Mouse (Mus musculus) stomach, embryonic 14.5 days (tissue): ENCODE measurements around the gene Rhof. TPM values are rescaled to one million over a fixed set of nuclear protein-coding genes. Genes with fewer than 3 reads are reported as not detected.

ENCODE experiments used
- ATAC-seq: fragments of 200-750 bp; cut with Nextera tagmentation; 2 replicates; pipeline ENCODE4 v1.8.0; 2017; ENCODE audit warnings: low read depth, moderate TSS enrichment; ENCODE audit not compliant: insufficient number of reproducible peaks, insufficient read depth, low FRiP score
- H3K27ac ChIP-seq: fragments of 300-500 bp; sonication (generic); 2 replicates; pipeline ENCODE4 v1.5.1; 2014; ENCODE audit warnings: mild to moderate bottlenecking, low read length, moderate library complexity, mixed read lengths
- H3K27me3 ChIP-seq: fragments of 300-500 bp; sonication (generic); 2 replicates; pipeline ENCODE4 v1.6.1; 2014; ENCODE audit warnings: low read length, control low read depth, mixed read lengths; ENCODE audit not compliant: control insufficient read depth, insufficient read depth
- H3K36me3 ChIP-seq: fragments of 300-500 bp; sonication (generic); 2 replicates; pipeline ENCODE4 v1.6.1; 2014; ENCODE audit warnings: mild to moderate bottlenecking, control low read depth, low read length, moderate library complexity, mixed read lengths; ENCODE audit not compliant: control insufficient read depth, insufficient read depth
- H3K4me1 ChIP-seq: fragments of 300-500 bp; sonication (generic); 2 replicates; pipeline ENCODE4 v1.6.1; 2014; ENCODE audit warnings: low read length, control low read depth, mixed read lengths; ENCODE audit not compliant: control insufficient read depth, insufficient read depth
- H3K4me2 ChIP-seq: fragments of 300-500 bp; sonication (generic); replicated peaks from 2 replicates; pipeline ENCODE4 v1.6.1; 2014; ENCODE audit warnings: low read depth, low read length, control low read depth
- H3K4me3 ChIP-seq: fragments of 300-500 bp; sonication (generic); 2 replicates; pipeline ENCODE4 v1.5.1; 2014; ENCODE audit warnings: low read depth, low read length, control low read depth
- H3K9ac ChIP-seq: fragments of 300-500 bp; sonication (generic); replicated peaks from 2 replicates; pipeline ENCODE4 v1.6.1; 2014; ENCODE audit warnings: low read depth, mild to moderate bottlenecking, control low read depth, low read length, moderate library complexity, mixed read lengths
- H3K9me3 ChIP-seq: fragments of 300-500 bp; sonication (generic); 2 replicates; pipeline ENCODE4 v1.6.1; 2016; ENCODE audit warnings: low read depth, low read length, control low read depth; ENCODE audit not compliant: control insufficient read depth
- WGBS: fragments of 180-500 bp; shearing (Covaris S2); extraction: QIAGEN DNeasy Blood & Tissue Kit; methylation state at CpG from one replicate; pipeline ENCODE4 v1.1.7; 2014; 5-methylcytosine and 5-hydroxymethylcytosine counted together
- polyA plus RNA-seq: library from polyadenylated mRNA; unstranded; fragments of >200 nt; fragmentation: Nextera tagmentation; extraction: Ambion mirVana; gene quantifications from 2 replicates; pipeline ENCODE4 v1.2.1, GENCODE M21; 2014

Gene Rhof
- polyA plus RNA-seq, 1 experiment from 2014 or later, result 2.0 TPM

- Histone ChIP-seq H3K9ac (no peak overlapping the region), H3K27ac (no peak overlapping the region), H3K27me3 (no peaks in the 10 kb centered on the region), H3K4me1 (no peaks in the 10 kb centered on the region), H3K4me3 (no peak overlapping the region), H3K4me2 (no peak overlapping the region), H3K36me3 (no peaks in the 10 kb centered on the region), H3K9me3 (no peaks in the 10 kb centered on the region)
- no peak for ATAC-seq
- WGBS, result 16% methylated on average over 10 of the region's 10 CpGs
Observed at GRCm38 (mm10) chr5:123117257-123117656, 15.2 kb downstream of the Rhof start.

GRCm38 (mm10) chr5:123116080-123116479, 16.4 kb downstream of the Rhof start:
- no peak overlapping the region for H3K4me2 ChIP-seq
- 49% methylated on average over 8 of the region's 8 CpGs for WGBS
- H3K4me1 ChIP-seq, result no peaks in the 10 kb centered on the region
- H3K27me3 ChIP-seq, result no peaks in the 10 kb centered on the region
- no peak overlapping the region for H3K27ac ChIP-seq
- no peaks in the 10 kb centered on the region for H3K9me3 ChIP-seq
- no peak overlapping the region for H3K4me3 ChIP-seq
- no peaks in the 10 kb centered on the region for H3K36me3 ChIP-seq
- no peak for ATAC-seq
- H3K9ac ChIP-seq, result no peak overlapping the region

- H3K4me2 ChIP-seq, result no peak overlapping the region
- no peak overlapping the region for H3K9ac ChIP-seq
- 0 out of 2 replicates have a peak, but pooled peaks have one; percentile 35 for ATAC-seq
- no peaks in the 10 kb centered on the region for H3K36me3 ChIP-seq
- H3K27ac ChIP-seq, result no peak overlapping the region
- no peaks in the 10 kb centered on the region for H3K9me3 ChIP-seq
- no peak overlapping the region for H3K4me3 ChIP-seq
- WGBS, result 29% methylated on average over 7 of the region's 7 CpGs
- H3K4me1 ChIP-seq, result 0 out of 2 replicates have a peak, but pooled peaks cover under 1% of the 10 kb centered on the region
- H3K27me3 ChIP-seq, result no peaks in the 10 kb centered on the region
Observed at GRCm38 (mm10) chr5:123114924-123115323, 17.6 kb downstream of the Rhof start.

GRCm38 (mm10) chr5:123114109-123114508, 18.4 kb downstream of the Rhof start:
- no peaks in the 10 kb centered on the region for H3K9me3 ChIP-seq
- no peaks in the 10 kb centered on the region for H3K36me3 ChIP-seq
- no peak overlapping the region for H3K4me2 ChIP-seq
- H3K27me3 ChIP-seq, result no peaks in the 10 kb centered on the region
- ATAC-seq, result no peak
- H3K4me3 ChIP-seq, result no peak overlapping the region
- H3K4me1 ChIP-seq, result 0 out of 2 replicates have a peak, but pooled peaks cover 3% of the 10 kb centered on the region
- WGBS, result 55% methylated on average over 11 of the region's 11 CpGs
- no peak overlapping the region for H3K9ac ChIP-seq
- H3K27ac ChIP-seq, result no peak overlapping the region

GRCm38 (mm10) chr5:123110296-123110721, 22.2 kb downstream of the Rhof start:
- H3K9ac ChIP-seq, result no peak overlapping the region
- 0 out of 2 replicates have a peak, but pooled peaks cover 3% of the 10 kb centered on the region for H3K4me1 ChIP-seq
- H3K27me3 ChIP-seq, result no peaks in the 10 kb centered on the region
- H3K4me3 ChIP-seq, result no peak overlapping the region
- WGBS, result 73% methylated on average over 13 of the region's 13 CpGs
- no peak for ATAC-seq
- no peak overlapping the region for H3K4me2 ChIP-seq
- H3K9me3 ChIP-seq, result no peaks in the 10 kb centered on the region
- no peak overlapping the region for H3K27ac ChIP-seq
- no peaks in the 10 kb centered on the region for H3K36me3 ChIP-seq

- H3K4me1 ChIP-seq, result 0 out of 2 replicates have a peak, but pooled peaks cover 3% of the 10 kb centered on the region
- H3K9ac ChIP-seq, result no peak overlapping the region
- H3K9me3 ChIP-seq, result no peaks in the 10 kb centered on the region
- H3K4me3 ChIP-seq, result no peak overlapping the region
- 31% methylated on average over 13 of the region's 13 CpGs for WGBS
- no peaks in the 10 kb centered on the region for H3K27me3 ChIP-seq
- H3K27ac ChIP-seq, result no peak overlapping the region
- no peak overlapping the region for H3K4me2 ChIP-seq
- no peaks in the 10 kb centered on the region for H3K36me3 ChIP-seq
- ATAC-seq, result no peak
Observed at GRCm38 (mm10) chr5:123109452-123110203, 22.9 kb downstream of the Rhof start.

- WGBS, result 80% methylated on average over 6 of the region's 6 CpGs
- Histone ChIP-seq H3K36me3 (0 out of 2 replicates have a peak, but pooled peaks cover 4% of the 10 kb centered on the region), H3K4me3 (no peak overlapping the region), H3K9ac (no peak overlapping the region), H3K27ac (no peak overlapping the region), H3K9me3 (no peaks in the 10 kb centered on the region), H3K4me2 (no peak overlapping the region), H3K4me1 (0 out of 2 replicates have a peak, but pooled peaks cover 1% of the 10 kb centered on the region), H3K27me3 (no peaks in the 10 kb centered on the region)
- no peak for ATAC-seq
Observed at GRCm38 (mm10) chr5:123104769-123105168, 27.7 kb downstream of the Rhof start.

- H3K4me3 ChIP-seq, result no peak overlapping the region
- no peak overlapping the region for H3K9ac ChIP-seq
- H3K27ac ChIP-seq, result no peak overlapping the region
- ATAC-seq, result no peak
- H3K9me3 ChIP-seq, result no peaks in the 10 kb centered on the region
- no peaks in the 10 kb centered on the region for H3K4me1 ChIP-seq
- WGBS, result 43% methylated on average over 8 of the region's 8 CpGs
- 0 out of 2 replicates have a peak, but pooled peaks cover 4% of the 10 kb centered on the region for H3K36me3 ChIP-seq
- no peak overlapping the region for H3K4me2 ChIP-seq
- H3K27me3 ChIP-seq, result no peaks in the 10 kb centered on the region
Observed at GRCm38 (mm10) chr5:123103556-123103955, 28.9 kb downstream of the Rhof start.
